Comparison of ENCODE assay signal across 8 mouse cellular contexts in the genomic region with DNA sequence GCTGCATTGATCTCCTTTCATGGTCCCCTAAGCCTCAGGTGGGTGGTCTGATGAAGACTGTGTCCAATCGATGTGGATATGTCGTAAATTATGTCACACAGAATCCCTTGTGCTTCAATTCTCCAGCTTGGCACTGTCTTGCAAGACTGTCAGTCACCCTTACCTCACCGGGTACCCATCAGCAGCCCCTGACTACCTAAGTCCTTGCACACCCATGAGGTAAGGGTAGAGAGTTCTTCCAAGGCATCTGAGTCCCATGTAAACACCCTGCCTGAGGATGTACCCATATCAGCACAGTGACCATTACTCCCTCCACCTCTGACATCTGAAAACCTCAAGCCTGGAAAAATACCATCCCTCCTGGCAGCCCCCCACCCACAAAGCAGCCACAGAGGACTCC. TPM values are rescaled to one million over a fixed set of nuclear protein-coding genes. Genes with fewer than 3 reads are reported as not detected.
DNase-seq lines count a peak whose midpoint lies in the region; ATAC-seq and TF ChIP-seq lines count a peak whose summit lies in the region.

No protein-coding gene starts in this region.

- peak overlapping the region; percentile 60 for H3K4me3 ChIP-seq in kidney, embryonic 15.5 days (replicated peaks)
- peak overlapping the region; percentile 62 for H3K4me3 ChIP-seq in embryonic facial prominence, embryonic 13.5 days
- peak overlapping the region; percentile 95 for H3K4me3 ChIP-seq in hindbrain, postnatal 0 days (ENCODE audit: low read length)
- H3K4me3 ChIP-seq in midbrain, embryonic 16.5 days (ENCODE audit: low read depth, low read length), result peak overlapping the region; percentile 73

- H3K27me3 ChIP-seq in kidney, embryonic 15.5 days, result peaks cover 22% of the 10 kb centered on the region
- H3K27me3 ChIP-seq in embryonic facial prominence, embryonic 13.5 days, result peaks cover 26% of the 10 kb centered on the region
- H3K27me3 ChIP-seq in hindbrain, postnatal 0 days (ENCODE audit: insufficient read depth, low read length), result no peaks in the 10 kb centered on the region
- H3K27me3 ChIP-seq in midbrain, embryonic 16.5 days (ENCODE audit: control insufficient read depth, insufficient read depth, low read depth, low read length), result no peaks in the 10 kb centered on the region

- H3K4me1 ChIP-seq in kidney, embryonic 15.5 days, result peaks cover 60% of the 10 kb centered on the region
- peaks cover 39% of the 10 kb centered on the region for H3K4me1 ChIP-seq in embryonic facial prominence, embryonic 13.5 days
- H3K4me1 ChIP-seq in hindbrain, postnatal 0 days (ENCODE audit: insufficient read depth, low read length), result peaks cover 28% of the 10 kb centered on the region
- peaks cover 21% of the 10 kb centered on the region for H3K4me1 ChIP-seq in midbrain, embryonic 16.5 days (ENCODE audit: control insufficient read depth, insufficient read depth, low read length)

- ATAC-seq in kidney, embryonic 15.5 days (replicated peaks; ENCODE audit: low FRiP score), result no peak
- ATAC-seq in embryonic facial prominence, embryonic 13.5 days (ENCODE audit: insufficient number of reproducible peaks, insufficient read depth, low FRiP score, low TSS enrichment, low read depth), result peak; percentile 22; the same call in 1 of the 2 replicates
- ATAC-seq in hindbrain, postnatal 0 days, result peak; percentile 21; the same call in 1 of the 2 replicates
- peak; percentile 30; the same call in 1 of the 2 replicates for ATAC-seq in midbrain, embryonic 16.5 days

- no peak for TF ChIP-seq CTCF in hindbrain, postnatal 0 days (IDR thresholded peaks at IDR 0.05; ENCODE audit: low read depth)

- no peaks in the 10 kb centered on the region for H3K9me3 ChIP-seq in kidney, embryonic 15.5 days (replicated peaks)
- H3K9me3 ChIP-seq in embryonic facial prominence, embryonic 13.5 days, result no peaks in the 10 kb centered on the region
- no peaks in the 10 kb centered on the region for H3K9me3 ChIP-seq in hindbrain, postnatal 0 days (ENCODE audit: low read length)
- no peaks in the 10 kb centered on the region for H3K9me3 ChIP-seq in midbrain, embryonic 16.5 days (replicated peaks; ENCODE audit: control insufficient read depth, low read length, poor library complexity, severe bottlenecking)

- peak overlapping the region; percentile 98 for H3K4me2 ChIP-seq in kidney, embryonic 15.5 days
- peak overlapping the region; percentile 100 for H3K4me2 ChIP-seq in embryonic facial prominence, embryonic 13.5 days
- peak overlapping the region; percentile 72 for H3K4me2 ChIP-seq in hindbrain, postnatal 0 days (ENCODE audit: low read depth, low read length)
- H3K4me2 ChIP-seq in midbrain, embryonic 16.5 days (ENCODE audit: low read length), result peak overlapping the region; percentile 76

- H3K9ac ChIP-seq in kidney, embryonic 15.5 days, result peak overlapping the region; percentile 57; the same call in 1 of the 2 replicates
- peak overlapping the region; percentile 82 for H3K9ac ChIP-seq in embryonic facial prominence, embryonic 13.5 days
- H3K9ac ChIP-seq in hindbrain, postnatal 0 days (replicated peaks; ENCODE audit: low read length), result peak overlapping the region; percentile 95
- peak overlapping the region; percentile 89 for H3K9ac ChIP-seq in midbrain, embryonic 16.5 days (ENCODE audit: low read depth, low read length)

- H3K36me3 ChIP-seq in kidney, embryonic 15.5 days, result no peaks in the 10 kb centered on the region
- 0 out of 2 replicates have a peak, but pooled peaks cover 5% of the 10 kb centered on the region for H3K36me3 ChIP-seq in embryonic facial prominence, embryonic 13.5 days
- H3K36me3 ChIP-seq in hindbrain, postnatal 0 days (ENCODE audit: insufficient read depth, low read length), result peaks cover 8% of the 10 kb centered on the region; the same call in 1 of the 2 replicates
- H3K36me3 ChIP-seq in midbrain, embryonic 16.5 days (ENCODE audit: control insufficient read depth, insufficient read depth, low read length), result peaks cover 7% of the 10 kb centered on the region

- peak overlapping the region; percentile 69; the same call in 1 of the 2 replicates for H3K27ac ChIP-seq in kidney, embryonic 15.5 days
- H3K27ac ChIP-seq in embryonic facial prominence, embryonic 13.5 days, result no peak overlapping the region
- peak overlapping the region; percentile 95 for H3K27ac ChIP-seq in hindbrain, postnatal 0 days
- H3K27ac ChIP-seq in midbrain, embryonic 16.5 days (ENCODE audit: low read length), result peak overlapping the region; percentile 81

- WGBS in kidney, embryonic 15.5 days, result 63% methylated on average over 3 of the region's 3 CpGs
- WGBS in embryonic facial prominence, embryonic 13.5 days, result 56% methylated on average over 3 of the region's 3 CpGs
- WGBS in hindbrain, postnatal 0 days, result 18% methylated on average over 3 of the region's 3 CpGs
- WGBS in midbrain, embryonic 16.5 days, result 38% methylated on average over 3 of the region's 3 CpGs

- DNase-seq in kidney, adult 8-10 months, result no peak
- peak; percentile 23 for DNase-seq in hindbrain, postnatal 0 days (ENCODE audit: low spot score)
- DNase-seq in testis, postnatal 14 days (ENCODE audit: low spot score), result no peak
- DNase-seq in urinary bladder, postnatal 10 days (ENCODE audit: low spot score), result no peak
- DNase-seq in urinary bladder, postnatal 4 days (ENCODE audit: low spot score in 2 of 2), result no peak

RNA-seq across cellular contexts. Expression of gene Atp1b2, which starts 1.4 kb away (rescaled TPM):
- 11.2 and 13.5 TPM in 2 replicates for polyA plus RNA-seq in kidney, embryonic 15.5 days (2015; fragmentation: Nextera tagmentation; extraction: Ambion mirVana)
- 7.9 and 8.3 TPM in 2 replicates for polyA plus RNA-seq in embryonic facial prominence, embryonic 13.5 days (2015; fragmentation: Nextera tagmentation; extraction: Ambion mirVana)
- 185 and 210 TPM in 2 replicates for total RNA-seq in hindbrain, postnatal 0 days (2014; rRNA removed)
- polyA plus RNA-seq in hindbrain, postnatal 0 days (2015; fragmentation: Nextera tagmentation; extraction: Ambion mirVana), result 145 and 157 TPM in 2 replicates
- 65.8 and 95.2 TPM in 2 replicates for polyA plus RNA-seq in midbrain, embryonic 16.5 days (2015; fragmentation: Nextera tagmentation; extraction: Ambion mirVana)

RNA-seq across cellular contexts. Expression of gene Shbg, which starts 13.4 kb away (rescaled TPM):
- 0.30 and 0.49 TPM in 2 replicates for polyA plus RNA-seq in kidney, embryonic 15.5 days (2015; fragmentation: Nextera tagmentation; extraction: Ambion mirVana)
- polyA plus RNA-seq in embryonic facial prominence, embryonic 13.5 days (2015; fragmentation: Nextera tagmentation; extraction: Ambion mirVana), result 0.50 TPM in 1 of 2 replicates, not detected in the other
- 0.40 TPM in 1 of 2 replicates, not detected in the other for total RNA-seq in hindbrain, postnatal 0 days (2014; rRNA removed)
- polyA plus RNA-seq in hindbrain, postnatal 0 days (2015; fragmentation: Nextera tagmentation; extraction: Ambion mirVana), result not detected in 2 replicates
- not detected in 2 replicates for polyA plus RNA-seq in midbrain, embryonic 16.5 days (2015; fragmentation: Nextera tagmentation; extraction: Ambion mirVana)

RNA-seq across cellular contexts. Expression of gene Sat2, which starts 17.5 kb away (rescaled TPM):
- polyA plus RNA-seq in kidney, embryonic 15.5 days (2015; fragmentation: Nextera tagmentation; extraction: Ambion mirVana), result 17.8 and 23.1 TPM in 2 replicates
- polyA plus RNA-seq in embryonic facial prominence, embryonic 13.5 days (2015; fragmentation: Nextera tagmentation; extraction: Ambion mirVana), result 23.8 and 28.2 TPM in 2 replicates
- 8.6 and 10.9 TPM in 2 replicates for total RNA-seq in hindbrain, postnatal 0 days (2014; rRNA removed)
- polyA plus RNA-seq in hindbrain, postnatal 0 days (2015; fragmentation: Nextera tagmentation; extraction: Ambion mirVana), result 35.4 and 41.4 TPM in 2 replicates
- polyA plus RNA-seq in midbrain, embryonic 16.5 days (2015; fragmentation: Nextera tagmentation; extraction: Ambion mirVana), result 23.8 and 27.1 TPM in 2 replicates

RNA-seq across cellular contexts. Expression of gene Trp53, which starts 24.2 kb away (rescaled TPM):
- polyA plus RNA-seq in kidney, embryonic 15.5 days (2015; fragmentation: Nextera tagmentation; extraction: Ambion mirVana), result 175 and 195 TPM in 2 replicates
- 160 and 186 TPM in 2 replicates for polyA plus RNA-seq in embryonic facial prominence, embryonic 13.5 days (2015; fragmentation: Nextera tagmentation; extraction: Ambion mirVana)
- 33.5 and 41.5 TPM in 2 replicates for total RNA-seq in hindbrain, postnatal 0 days (2014; rRNA removed)
- 36.6 and 37.4 TPM in 2 replicates for polyA plus RNA-seq in hindbrain, postnatal 0 days (2015; fragmentation: Nextera tagmentation; extraction: Ambion mirVana)
- 48.9 and 57.3 TPM in 2 replicates for polyA plus RNA-seq in midbrain, embryonic 16.5 days (2015; fragmentation: Nextera tagmentation; extraction: Ambion mirVana)

RNA-seq across cellular contexts. Expression of gene Wrap53, which starts 24.3 kb away (rescaled TPM):
- polyA plus RNA-seq in kidney, embryonic 15.5 days (2015; fragmentation: Nextera tagmentation; extraction: Ambion mirVana), result 26.6 and 27.9 TPM in 2 replicates
- 26.9 TPM in 2 replicates for polyA plus RNA-seq in embryonic facial prominence, embryonic 13.5 days (2015; fragmentation: Nextera tagmentation; extraction: Ambion mirVana)
- 16.4 and 19.4 TPM in 2 replicates for total RNA-seq in hindbrain, postnatal 0 days (2014; rRNA removed)
- 12.8 and 13.8 TPM in 2 replicates for polyA plus RNA-seq in hindbrain, postnatal 0 days (2015; fragmentation: Nextera tagmentation; extraction: Ambion mirVana)
- polyA plus RNA-seq in midbrain, embryonic 16.5 days (2015; fragmentation: Nextera tagmentation; extraction: Ambion mirVana), result 19.2 and 20.9 TPM in 2 replicates
